Mouse (Mus musculus) heart, postnatal 4 days (tissue): ENCODE results near the gene Fam133b. TPM values are rescaled to one million over a fixed set of nuclear protein-coding genes. Genes with fewer than 3 reads are reported as not detected.
"Not testable (repeated sequence)": the region's sequence is repeated elsewhere in the genome, so short reads cannot be mapped to it uniquely, and the experiment has no call there.

Source experiments
- DNase-seq: peaks from one replicate; pipeline ENCODE4 v3.0.0; 2021
- total RNA-seq, 2 experiments: library from RNA; stranded (reverse); gene quantifications; 2 replicates each; pipeline ENCODE4 v1.2.3; 2021

The Fam133b gene
- total RNA-seq, 2 experiments from 2014 or later, result 23.1 to 24.3 TPM

DNA sequence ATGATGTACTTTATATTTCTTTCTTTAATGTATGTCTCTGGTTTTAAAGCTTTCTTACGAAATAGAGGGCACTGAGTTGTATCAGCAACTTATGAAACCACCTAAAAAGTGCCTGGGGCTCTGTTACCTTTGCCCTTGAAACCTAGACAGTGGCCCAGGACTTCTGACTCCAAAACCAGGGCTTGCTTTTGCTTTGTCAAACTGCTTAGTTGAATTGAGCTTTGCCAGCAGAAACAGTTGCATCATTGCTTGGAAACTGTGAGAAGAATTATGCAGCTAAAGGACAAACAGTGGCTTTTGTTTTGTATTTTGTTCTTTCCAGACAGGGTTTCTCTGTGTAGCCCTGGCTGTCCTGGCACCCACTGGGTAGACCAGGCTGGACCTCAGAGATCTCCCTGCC lies 56.7 kb downstream of the Fam133b start:
- DNase-seq, result no peak

GRCm38 (mm10) chr5:3600790-3601189 lies 57.2 kb downstream of the Fam133b start:
- no peak for DNase-seq

- DNase-seq, result no peak
These were observed 63.5 kb downstream of the Fam133b start for GRCm38 (mm10) chr5:3607114-3607513.

DNA sequence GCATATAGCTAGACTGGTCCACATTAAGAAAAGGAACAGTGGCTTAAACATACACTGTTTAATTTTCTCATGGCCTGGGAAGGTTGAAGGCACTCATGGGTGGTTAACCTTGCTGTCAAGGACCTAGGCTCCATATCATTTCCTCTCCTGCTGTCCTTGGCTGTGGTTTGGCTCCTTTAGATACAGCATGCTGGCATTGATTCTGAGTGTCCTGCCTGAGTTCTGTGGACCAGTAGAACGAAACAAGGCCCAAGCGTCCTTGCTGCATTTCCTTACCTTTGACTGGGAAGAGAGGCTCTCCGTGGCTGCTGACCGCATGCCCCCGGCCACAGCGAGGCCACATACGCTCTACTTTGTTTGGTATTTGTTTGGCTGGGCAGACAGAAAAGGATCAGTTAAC lies 65.6 kb downstream of the Fam133b start:
- DNase-seq, result no peak

DNA sequence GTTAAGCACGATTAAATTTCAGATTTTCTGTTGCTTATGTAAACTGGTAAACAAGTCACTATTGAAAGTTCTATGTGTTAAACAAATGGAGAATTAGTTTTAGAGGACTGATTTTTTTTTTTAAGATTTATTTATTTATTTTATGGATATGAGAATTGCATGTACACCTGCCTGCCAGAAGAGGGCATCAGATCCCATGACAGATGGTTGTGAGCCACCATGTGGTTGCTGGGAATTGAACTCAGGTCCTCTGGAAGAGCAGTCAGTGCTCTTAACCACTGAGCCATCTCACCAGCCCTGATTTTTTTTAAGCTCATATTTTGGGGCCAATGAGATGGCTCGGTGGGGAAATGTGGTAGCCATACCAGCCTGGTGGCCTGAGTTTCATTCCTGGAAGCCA lies 68.2 kb downstream of the Fam133b start:
- DNase-seq, result not testable (repeated sequence)

Other genes starting within 250 kb of the Fam133b start
- 10 to 100 TPM; 45.6 to 47.5 TPM for gene Cdk6, start 202.3 kb upstream of the Fam133b start, total RNA-seq
- 1 to 10 TPM; 3.9 to 4.2 TPM for gene 1700109H08Rik, start 27.7 kb downstream of the Fam133b start, total RNA-seq
- 10 to 100 TPM; 11.3 to 12.3 TPM for gene Pex1, start 52.2 kb downstream of the Fam133b start, total RNA-seq
- 1 to 10 TPM; 8.1 to 8.3 TPM for gene Rbm48, start 52.8 kb downstream of the Fam133b start, total RNA-seq
- not detected for gene Tmbim7, start 107.3 kb downstream of the Fam133b start, total RNA-seq
- gene Gatad1, start 113.4 kb downstream of the Fam133b start, total RNA-seq, result 100 to 1,000 TPM; 105 to 110 TPM